Mouse (Mus musculus) lung, adult 2 months (tissue): Measurements from ENCODE around the gene Pdk2.

Source experiments
- CTCF ChIP-seq: fragments of 200-500 bp; IDR thresholded peaks from 2 replicates; pipeline ENCODE4 v1.5.1; 2011; ENCODE audit warnings: mild to moderate bottlenecking, low read length, control low read depth; ENCODE audit not compliant: insufficient read depth
- POLR2A ChIP-seq: fragments of 200-500 bp; IDR thresholded peaks from 2 replicates; pipeline ENCODE4 v1.6.1; 2011; ENCODE audit warnings: low read depth, mild to moderate bottlenecking, control low read depth, low read length, borderline replicate concordance; ENCODE audit errors: extremely low read depth

DNA sequence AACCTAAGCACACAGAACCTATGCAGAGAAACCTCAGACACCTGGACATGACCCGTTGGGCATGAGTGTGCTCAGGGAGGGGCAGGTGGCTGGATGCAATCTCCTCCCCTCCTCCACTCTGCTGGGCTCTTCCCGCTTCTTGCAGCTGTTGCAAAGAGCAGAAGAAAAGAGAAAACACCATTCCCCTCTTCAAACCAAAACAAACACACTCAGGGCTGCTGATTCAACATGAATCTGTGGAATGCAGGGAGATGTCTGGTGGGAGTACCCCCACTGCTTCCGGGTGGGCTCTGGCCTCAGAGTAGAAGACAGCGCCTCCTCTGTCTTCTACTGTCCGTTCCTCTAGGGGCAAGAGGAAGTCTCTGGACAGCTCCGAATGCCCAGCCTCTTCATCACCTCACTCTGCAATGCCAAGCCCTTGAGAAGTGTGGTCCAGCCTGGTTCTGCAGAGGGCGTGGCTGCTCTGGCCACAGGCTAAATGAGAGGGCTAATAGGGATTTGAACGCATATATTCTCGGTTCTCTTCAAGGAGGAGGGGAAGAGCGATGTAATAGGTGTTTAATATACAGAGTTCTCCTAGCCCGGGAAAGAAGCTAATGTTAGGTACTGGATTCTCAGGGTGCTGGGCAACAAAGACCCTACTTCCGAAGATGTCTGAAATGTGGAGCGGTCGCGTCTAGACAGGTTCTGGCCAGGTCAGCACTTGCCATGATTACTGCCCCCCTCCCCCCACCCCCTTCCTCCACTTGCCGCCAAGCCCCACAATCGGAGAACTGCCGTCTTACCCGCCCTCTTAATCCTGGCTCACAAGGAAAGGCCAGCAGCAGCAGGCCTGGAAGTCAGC is 34.3 kb upstream of the Pdk2 start:
- no peak for TF ChIP-seq CTCF
- peak; percentile 30; the same call in 1 of the 2 replicates for TF ChIP-seq POLR2A
